Mouse (Mus musculus) hematopoietic stem cell, adult 5-6 weeks (primary cell): ENCODE measurements at regions not wholly inside any gene's neighbourhood (a gene's known extent, or its start where the extent isn't known, plus 50 kb on each side); places are given as distances from the start of the nearest gene placed in this dataset.

Source experiments
- ATAC-seq, 2 experiments: fragments of 125-278 bp in 1 of 2; replicated peaks in 1 of 2; 2 replicates each; pipeline ENCODE4 v1.8.0; 2016 to 2017; ENCODE audit warnings: inconsistent platforms in 2 of 2, mild to moderate bottlenecking in 2 of 2, moderate number of reproducible peaks in 2 of 2, low read depth in 1 of 2, moderate TSS enrichment in 1 of 2; ENCODE audit not compliant: low FRiP score in 2 of 2, poor library complexity in 2 of 2, severe bottlenecking in 2 of 2, insufficient read depth in 1 of 2, low TSS enrichment in 1 of 2

GRCm38 (mm10) chr2:45464306-45464705, 347.1 kb upstream of the Zeb2 start:
- no peak for ATAC-seq

- ATAC-seq: no peak
These were observed 342.2 kb upstream of the Zeb2 start for GRCm38 (mm10) chr2:45459410-45459809.

DNA sequence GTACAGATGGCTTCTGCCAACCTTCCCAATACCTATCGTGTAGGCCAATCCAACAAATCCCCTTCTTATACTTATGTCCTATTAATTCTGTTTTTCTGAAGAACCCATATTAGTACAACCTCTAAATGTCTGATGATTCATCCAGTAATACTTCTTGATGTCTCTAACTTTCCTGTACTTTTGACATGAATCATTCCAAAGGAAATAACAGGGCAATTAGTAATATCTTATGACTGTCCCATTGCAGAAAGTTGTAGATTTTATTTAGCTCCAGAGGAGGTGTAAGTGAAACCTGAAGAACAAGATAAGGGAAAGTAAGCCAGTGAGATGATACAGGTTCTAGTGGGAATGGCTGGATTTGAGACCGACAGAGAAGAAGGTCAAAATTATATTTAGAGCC, 337.6 kb upstream of the Zeb2 start:
- no peak for ATAC-seq

DNA sequence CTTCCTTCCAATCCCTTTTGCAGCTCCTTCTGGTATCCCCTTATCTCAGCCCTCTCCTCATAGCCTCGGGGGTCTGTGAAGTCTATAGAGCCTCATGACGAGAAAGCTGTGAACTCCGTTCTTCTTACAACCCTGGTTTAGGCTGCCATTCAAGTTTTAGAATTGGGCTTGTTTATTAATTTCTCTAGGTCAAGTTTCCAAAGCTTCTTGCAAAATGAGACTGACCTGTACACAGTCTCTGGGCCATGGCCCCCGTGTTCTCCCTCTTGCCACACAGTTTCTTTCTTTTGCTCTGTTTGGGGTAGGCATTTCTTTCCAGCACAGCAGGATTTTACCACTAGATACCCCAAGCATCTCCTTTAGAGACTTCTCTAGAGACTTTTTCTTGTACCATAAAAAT, 322.0 kb upstream of the Zeb2 start:
- ATAC-seq: no peak

- ATAC-seq: no peak
These were observed 321.5 kb upstream of the Zeb2 start for GRCm38 (mm10) chr2:45438739-45439138.

GRCm38 (mm10) chr2:45435261-45435980, 318.2 kb upstream of the Zeb2 start:
- no peak for ATAC-seq

DNA sequence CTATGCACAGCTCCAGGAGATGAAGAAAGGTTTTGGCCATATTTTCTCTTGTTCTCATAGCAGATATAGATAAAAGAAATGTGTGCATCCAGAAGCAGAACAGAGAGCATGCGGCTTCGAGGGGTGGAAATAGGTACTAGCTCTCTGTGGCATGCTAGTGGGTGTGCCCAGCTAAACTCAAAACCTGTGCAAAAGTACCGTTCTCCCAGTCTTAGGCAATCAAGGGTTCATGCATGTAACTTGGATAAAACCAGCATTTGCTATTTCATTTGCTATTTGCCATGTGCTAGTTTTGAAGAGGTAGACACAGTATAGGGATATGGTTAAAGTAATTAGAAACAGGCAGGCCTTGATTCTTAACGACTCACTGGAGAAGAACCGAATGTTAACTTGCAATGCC, 317.6 kb upstream of the Zeb2 start:
- ATAC-seq: no peak

DNA sequence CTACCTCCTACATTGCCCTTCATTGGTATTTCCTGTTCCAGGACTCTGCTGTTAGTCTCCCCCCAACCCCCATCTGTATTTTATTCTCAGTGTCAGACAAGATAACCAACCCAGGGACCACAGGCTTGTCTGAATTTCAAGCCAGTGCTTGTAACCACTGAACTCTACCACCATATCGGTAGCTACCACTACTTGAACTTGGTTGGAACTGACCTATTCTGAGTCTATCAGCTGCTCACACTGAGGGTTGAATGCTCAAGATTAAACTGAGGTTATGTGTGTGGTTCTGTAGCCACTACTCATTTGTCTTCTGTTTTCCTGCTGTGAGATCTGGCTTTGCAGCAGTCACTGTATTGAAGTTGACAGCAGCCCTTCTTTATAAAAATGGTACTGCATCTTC, 317.0 kb upstream of the Zeb2 start:
- ATAC-seq: peak; percentile 62 to 71; a peak in 3 of 4 replicates

GRCm38 (mm10) chr2:45431366-45431765, 314.2 kb upstream of the Zeb2 start:
- no peak for ATAC-seq

DNA sequence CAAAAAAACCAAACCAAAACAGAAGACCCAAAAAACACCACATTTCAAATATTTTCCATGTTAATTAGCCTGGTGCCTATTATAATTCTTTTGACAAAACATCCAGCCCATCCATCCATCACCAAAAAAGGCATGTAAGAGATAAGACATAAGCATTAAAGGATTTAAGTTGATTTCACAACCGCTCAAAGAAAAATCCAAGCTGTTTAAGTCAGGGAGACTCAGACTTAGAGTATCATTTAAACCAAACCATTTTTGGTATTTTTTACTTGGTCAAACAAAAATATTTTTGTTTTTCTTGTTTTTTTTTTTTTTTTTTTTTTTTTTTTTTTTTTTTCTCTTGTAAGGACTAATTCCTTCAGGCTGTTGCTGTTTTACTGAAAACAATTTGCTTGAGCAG, 304.6 kb upstream of the Zeb2 start:
- ATAC-seq: no peak

DNA sequence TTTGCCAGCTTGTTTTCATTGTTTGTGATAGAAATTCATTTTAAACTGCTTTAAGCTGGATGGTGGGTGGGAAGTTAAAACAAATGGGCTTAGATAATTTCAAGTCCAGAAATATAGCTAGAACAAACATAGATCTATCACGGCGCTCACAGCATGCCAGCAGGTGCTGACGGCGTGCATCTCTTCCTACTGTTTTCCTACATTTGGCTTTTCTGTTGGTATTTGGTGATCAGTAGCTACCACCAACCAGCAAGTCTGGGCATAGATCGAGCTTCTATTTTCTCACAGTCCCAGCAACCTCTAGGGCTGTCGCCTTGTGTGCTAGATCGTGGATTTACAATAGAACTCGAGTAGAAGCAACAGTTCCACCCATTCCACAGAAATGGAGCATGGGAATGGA, 290.9 kb upstream of the Zeb2 start:
- ATAC-seq: no peak

DNA sequence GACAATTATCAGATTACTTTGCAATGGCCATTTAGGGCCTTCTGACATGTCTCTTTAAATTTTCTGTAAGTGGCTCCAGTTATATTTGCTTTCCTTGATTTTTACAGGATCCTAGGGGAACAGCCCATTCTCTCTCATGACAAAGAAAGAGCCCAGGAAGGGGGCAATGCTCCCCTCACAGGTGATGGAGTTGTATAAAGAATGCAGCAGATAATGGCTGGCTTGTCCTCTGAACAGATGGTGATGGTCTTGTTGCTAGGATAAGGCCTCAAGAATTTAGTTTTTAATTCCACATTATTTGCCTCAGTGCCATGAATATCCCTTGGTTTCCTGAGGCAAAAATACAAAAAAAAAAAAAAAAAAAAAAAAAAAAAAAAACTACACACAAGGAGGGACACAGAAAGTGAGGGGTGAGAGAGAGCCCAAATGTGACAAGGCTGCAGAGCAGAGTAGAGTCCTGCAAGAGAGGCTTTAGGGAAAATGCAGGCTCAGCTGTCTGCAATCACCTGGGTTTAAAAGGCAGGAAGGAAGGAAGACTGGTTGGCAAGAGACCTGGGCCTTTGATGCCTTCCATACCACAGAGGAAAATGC, 272.8 kb upstream of the Zeb2 start:
- ATAC-seq: no peak

GRCm38 (mm10) chr2:45371268-45371667, 254.1 kb upstream of the Zeb2 start:
- ATAC-seq: no peak

DNA sequence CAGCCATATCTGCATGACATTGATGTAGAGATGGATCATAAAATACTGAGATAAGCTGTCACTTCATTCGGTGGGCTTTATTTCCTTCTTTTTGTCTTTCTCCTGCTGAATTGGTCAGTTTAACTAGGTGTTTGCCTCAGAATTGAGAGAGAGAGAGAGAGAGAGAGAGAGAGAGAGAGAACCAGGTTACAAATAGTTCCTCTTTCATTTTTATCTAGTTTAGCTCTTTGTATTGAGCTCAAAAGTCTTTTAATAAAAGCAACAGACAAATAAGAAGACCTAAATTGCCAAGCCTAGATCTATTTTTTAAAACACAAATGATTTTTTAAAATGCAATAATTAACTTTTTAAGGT, 253.4 kb upstream of the Zeb2 start:
- no peak for ATAC-seq

- no peak for ATAC-seq
These were observed 252.9 kb upstream of the Zeb2 start for GRCm38 (mm10) chr2:45369914-45370614.

DNA sequence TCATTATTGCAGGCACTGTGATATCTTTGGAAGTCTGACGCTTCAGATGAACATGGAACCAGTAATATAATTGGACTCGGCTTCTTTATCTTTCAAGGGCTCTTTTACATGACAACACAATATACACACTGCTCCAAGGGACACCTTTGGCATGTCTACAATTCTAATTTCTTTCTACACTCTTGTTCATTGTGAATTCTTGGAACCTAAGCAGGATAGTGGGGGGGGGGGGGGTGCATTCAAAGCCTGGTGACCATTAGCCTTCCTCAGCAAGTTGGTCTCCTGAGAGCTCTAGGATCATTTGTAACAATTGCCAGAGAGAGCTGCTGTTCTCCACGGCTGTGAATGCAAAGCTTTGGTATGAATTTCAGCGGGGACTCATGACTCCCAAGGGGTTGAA, 252.2 kb upstream of the Zeb2 start:
- ATAC-seq: no peak

GRCm38 (mm10) chr2:45367436-45368193, 250.4 kb upstream of the Zeb2 start:
- ATAC-seq: no peak

- no peak for ATAC-seq
These were observed 240.1 kb upstream of the Zeb2 start for GRCm38 (mm10) chr2:45357266-45357665.
